Mouse (Mus musculus): ENCODE measurements around the gene Lgr5. TPM values are rescaled to one million over a fixed set of nuclear protein-coding genes. Genes with fewer than 3 reads are reported as not detected.

The Lgr5 gene
- polyA plus RNA-seq, 2 experiments: 0.76 to 0.84 TPM

DNA sequence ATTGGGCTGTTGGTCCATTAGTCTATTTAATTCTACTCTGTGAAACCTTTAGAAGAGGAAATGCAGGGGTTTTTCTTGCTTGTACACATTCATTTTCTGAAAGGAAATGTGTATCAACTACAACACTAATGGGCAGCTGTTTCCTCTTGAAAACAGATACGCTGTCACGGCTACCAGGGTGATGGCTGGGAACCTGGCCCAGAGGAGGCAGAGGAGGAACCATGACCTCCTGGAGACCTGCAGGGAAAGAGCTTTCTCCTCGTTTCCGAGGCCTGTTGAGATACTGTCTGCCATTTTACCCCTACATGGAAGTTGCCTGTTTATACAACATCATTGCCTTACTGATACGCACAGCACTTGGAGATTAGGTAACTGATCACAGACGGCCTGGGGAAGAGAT lies 121.8 kb downstream of the Lgr5 start:
- H3K36me3 ChIP-seq (replicated peaks; ENCODE audit: control insufficient read depth, insufficient read depth, low read depth): no peaks in the 10 kb centered on the region
- DNase-seq (ENCODE audit: low read depth in 3 of 3, low spot score in 3 of 3) (no peak), ATAC-seq (ENCODE audit: insufficient read depth) (no peak)
- WGBS (ENCODE audit: insufficient replicate concordance): 35% methylated on average over 6 of the region's 6 CpGs
- H3K27me3 ChIP-seq (ENCODE audit: control insufficient read depth, insufficient read depth, low read length): no peaks in the 10 kb centered on the region
- no peaks in the 10 kb centered on the region for H3K9me3 ChIP-seq (ENCODE audit: control insufficient read depth, low read length)
- H3K4me1 ChIP-seq (replicated peaks; ENCODE audit: control insufficient read depth in 2 of 2, insufficient read depth in 2 of 2, low read length in 1 of 2): no peaks in the 10 kb centered on the region
- no peak overlapping the region for H3K4me3 ChIP-seq (ENCODE audit: insufficient read depth in 1 of 2, low read depth in 2 of 2, low read length in 2 of 2)
- H3K27ac ChIP-seq: no peak overlapping the region
- no peak overlapping the region for H3K9ac ChIP-seq (replicated peaks)
- no peak for TF ChIP-seq EP300 (IDR thresholded peaks at IDR 0.05; ENCODE audit: low read depth)
- no peak for TF ChIP-seq CTCF (IDR thresholded peaks at IDR 0.05; ENCODE audit: low read depth)
- no peak overlapping the region for H3K4me2 ChIP-seq (ENCODE audit: low read depth)

DNA sequence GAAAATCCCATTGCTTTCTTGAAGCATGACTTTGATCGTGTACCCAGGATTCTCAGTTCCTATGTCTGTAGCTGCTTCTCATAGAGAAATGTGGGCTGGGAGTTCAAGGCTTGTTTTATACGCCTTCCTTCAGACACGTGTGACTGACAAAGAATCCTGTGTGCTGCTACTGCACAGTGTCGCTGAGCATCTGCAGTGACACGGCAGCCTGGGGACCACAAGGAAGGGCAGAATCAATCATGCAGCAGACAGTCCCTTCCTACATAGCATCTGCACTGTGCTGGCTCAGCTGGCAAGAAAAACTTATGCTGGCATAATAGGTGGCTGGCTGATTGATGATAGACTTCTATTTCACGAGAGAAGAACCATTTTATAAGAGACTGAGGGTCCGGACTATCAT lies 122.5 kb downstream of the Lgr5 start:
- H3K4me3 ChIP-seq (ENCODE audit: insufficient read depth in 1 of 2, low read depth in 2 of 2, low read length in 2 of 2): no peak overlapping the region
- H3K4me1 ChIP-seq (replicated peaks; ENCODE audit: control insufficient read depth in 2 of 2, insufficient read depth in 2 of 2, low read length in 1 of 2): no peaks in the 10 kb centered on the region
- 54% methylated on average over 7 of the region's 7 CpGs for WGBS (ENCODE audit: insufficient replicate concordance)
- TF ChIP-seq CTCF (IDR thresholded peaks at IDR 0.05; ENCODE audit: low read depth) (no peak), EP300 (IDR thresholded peaks at IDR 0.05; ENCODE audit: low read depth) (no peak)
- no peak for DNase-seq (ENCODE audit: low read depth in 3 of 3, low spot score in 3 of 3)
- H3K4me2 ChIP-seq (ENCODE audit: low read depth): no peak overlapping the region
- no peaks in the 10 kb centered on the region for H3K9me3 ChIP-seq (ENCODE audit: control insufficient read depth, low read length)
- H3K36me3 ChIP-seq (replicated peaks; ENCODE audit: control insufficient read depth, insufficient read depth, low read depth): no peaks in the 10 kb centered on the region
- H3K27ac ChIP-seq: no peak overlapping the region
- H3K9ac ChIP-seq (replicated peaks): no peak overlapping the region
- no peaks in the 10 kb centered on the region for H3K27me3 ChIP-seq (ENCODE audit: control insufficient read depth, insufficient read depth, low read length)
- no peak for ATAC-seq (ENCODE audit: insufficient read depth)

- TF ChIP-seq CTCF (IDR thresholded peaks at IDR 0.05; ENCODE audit: low read depth) (no peak), EP300 (IDR thresholded peaks at IDR 0.05; ENCODE audit: low read depth) (no peak)
- 42% methylated on average over 5 of the region's 5 CpGs for WGBS (ENCODE audit: insufficient replicate concordance)
- H3K9ac ChIP-seq (replicated peaks): no peak overlapping the region
- H3K27me3 ChIP-seq (ENCODE audit: control insufficient read depth, insufficient read depth, low read length): no peaks in the 10 kb centered on the region
- no peaks in the 10 kb centered on the region for H3K36me3 ChIP-seq (replicated peaks; ENCODE audit: control insufficient read depth, insufficient read depth, low read depth)
- DNase-seq (ENCODE audit: low read depth in 3 of 3, low spot score in 3 of 3) (no peak), ATAC-seq (ENCODE audit: insufficient read depth) (no peak)
- no peak overlapping the region for H3K4me3 ChIP-seq (ENCODE audit: insufficient read depth in 1 of 2, low read depth in 2 of 2, low read length in 2 of 2)
- no peaks in the 10 kb centered on the region for H3K9me3 ChIP-seq (ENCODE audit: control insufficient read depth, low read length)
- H3K4me2 ChIP-seq (ENCODE audit: low read depth): no peak overlapping the region
- no peaks in the 10 kb centered on the region for H3K4me1 ChIP-seq (replicated peaks; ENCODE audit: control insufficient read depth in 2 of 2, insufficient read depth in 2 of 2, low read length in 1 of 2)
- H3K27ac ChIP-seq: no peak overlapping the region
These were observed 124.9 kb downstream of the Lgr5 start for GRCm38 (mm10) chr10:115462646-115463045.

- 34% methylated on average over 6 of the region's 6 CpGs for WGBS (ENCODE audit: insufficient replicate concordance)
- no peak for ATAC-seq (ENCODE audit: insufficient read depth)
These were observed 130.1 kb downstream of the Lgr5 start for GRCm38 (mm10) chr10:115457368-115458021.

DNA sequence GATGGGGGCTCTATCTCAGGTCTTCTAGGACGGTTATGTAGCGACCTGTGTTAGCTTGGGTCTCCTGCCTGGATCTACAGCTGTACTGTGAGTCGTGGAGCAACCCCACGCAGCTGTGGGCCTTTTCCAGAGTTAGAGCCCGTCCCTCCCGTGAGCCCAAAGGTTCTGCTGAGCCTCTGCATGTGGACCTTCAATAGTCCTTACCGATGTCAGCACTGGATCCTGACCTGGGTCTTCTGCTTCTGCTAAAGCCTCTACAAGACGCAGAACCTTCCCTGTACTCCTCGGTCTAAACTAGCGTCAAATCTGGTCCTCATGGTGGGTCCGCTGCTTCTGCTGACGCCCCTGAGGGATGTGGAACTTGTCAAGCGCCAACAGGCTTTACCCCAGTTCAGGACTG lies 139.0 kb downstream of the Lgr5 start:
- Histone ChIP-seq H3K9me3 (ENCODE audit: control insufficient read depth, low read length) (no peaks in the 10 kb centered on the region), H3K27me3 (ENCODE audit: control insufficient read depth, insufficient read depth, low read length) (no peaks in the 10 kb centered on the region), H3K36me3 (replicated peaks; ENCODE audit: control insufficient read depth, insufficient read depth, low read depth) (no peaks in the 10 kb centered on the region), H3K9ac (replicated peaks) (no peak overlapping the region), H3K4me1 (replicated peaks; ENCODE audit: control insufficient read depth in 2 of 2, insufficient read depth in 2 of 2, low read length in 1 of 2) (no peaks in the 10 kb centered on the region), H3K4me2 (ENCODE audit: low read depth) (no peak overlapping the region), H3K4me3 (ENCODE audit: insufficient read depth in 1 of 2, low read depth in 2 of 2, low read length in 2 of 2) (no peak overlapping the region), H3K27ac (no peak overlapping the region)
- no peak for ATAC-seq (ENCODE audit: insufficient read depth)
- 77% methylated on average over 13 of the region's 13 CpGs for WGBS (ENCODE audit: insufficient replicate concordance)
- TF ChIP-seq EP300 (IDR thresholded peaks at IDR 0.05; ENCODE audit: low read depth) (no peak), CTCF (IDR thresholded peaks at IDR 0.05; ENCODE audit: low read depth) (no peak)
- DNase-seq (ENCODE audit: low read depth in 3 of 3, low spot score in 3 of 3): no peak

More at GRCm38 (mm10) chr10:115457368-115458021, 130.1 kb downstream of the Lgr5 start:
- H3K27ac ChIP-seq: no peak overlapping the region
- no peak for DNase-seq (ENCODE audit: low read depth in 3 of 3, low spot score in 3 of 3)
- no peak overlapping the region for H3K4me3 ChIP-seq (ENCODE audit: insufficient read depth in 1 of 2, low read depth in 2 of 2, low read length in 2 of 2)
- H3K36me3 ChIP-seq (replicated peaks; ENCODE audit: control insufficient read depth, insufficient read depth, low read depth): no peaks in the 10 kb centered on the region
- H3K4me1 ChIP-seq (replicated peaks; ENCODE audit: control insufficient read depth in 2 of 2, insufficient read depth in 2 of 2, low read length in 1 of 2): no peaks in the 10 kb centered on the region
- no peaks in the 10 kb centered on the region for H3K27me3 ChIP-seq (ENCODE audit: control insufficient read depth, insufficient read depth, low read length)
- no peak overlapping the region for H3K9ac ChIP-seq (replicated peaks)
- TF ChIP-seq EP300 (IDR thresholded peaks at IDR 0.05; ENCODE audit: low read depth): no peak
- no peak for TF ChIP-seq CTCF (IDR thresholded peaks at IDR 0.05; ENCODE audit: low read depth)
- H3K4me2 ChIP-seq (ENCODE audit: low read depth): no peak overlapping the region
- H3K9me3 ChIP-seq (ENCODE audit: control insufficient read depth, low read length): no peaks in the 10 kb centered on the region
